In the genomic region with DNA sequence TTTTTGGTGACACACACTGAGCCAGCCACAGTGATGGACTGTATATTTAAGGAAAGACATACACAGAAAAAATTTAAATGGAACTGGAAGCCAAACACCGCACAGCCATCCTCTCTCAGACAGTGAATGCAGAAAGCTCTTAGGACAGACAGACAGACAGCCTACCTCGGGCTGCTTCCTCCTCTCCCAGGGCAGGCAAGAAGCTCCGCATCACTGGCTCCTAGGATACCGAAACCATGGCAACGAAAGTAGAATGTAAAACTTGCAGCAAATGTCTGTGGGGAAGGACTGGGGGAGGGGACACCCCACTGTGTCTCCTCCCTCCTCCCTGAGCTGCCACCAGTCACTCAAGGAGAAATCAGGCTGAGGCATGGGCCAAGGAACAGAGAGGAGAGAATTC, we compare ENCODE assay signal across 8 mouse cellular contexts. TPM values are rescaled to one million over a fixed set of nuclear protein-coding genes. Genes with fewer than 3 reads are reported as not detected.
DNase-seq lines count a peak whose midpoint lies in the region; ATAC-seq and TF ChIP-seq lines count a peak whose summit lies in the region.

No protein-coding gene starts in this region.

- no peak overlapping the region for H3K4me3 ChIP-seq in heart, embryonic 10.5 days
- no peak overlapping the region for H3K4me3 ChIP-seq in bone marrow, adult 2 months (replicated peaks; ENCODE audit: control insufficient read depth, low read depth, low read length)
- H3K4me3 ChIP-seq in midbrain, embryonic 14.5 days (replicated peaks; ENCODE audit: low read depth, low read length): no peak overlapping the region

- intact Hi-C loops in heart, postnatal 14 days (cut with DNase I): loop anchor here (5.0 kb wide), 1 partner anchor 85 kb away; no protein-coding TSS in a partner anchor

- no peak overlapping the region; the same call in 1 of the 2 replicates for H3K9ac ChIP-seq in midbrain, embryonic 14.5 days (replicated peaks; ENCODE audit: low read length)

- H3K9me3 ChIP-seq in heart, embryonic 10.5 days: no peaks in the 10 kb centered on the region
- no peaks in the 10 kb centered on the region for H3K9me3 ChIP-seq in midbrain, embryonic 14.5 days (ENCODE audit: control insufficient read depth, low read length)

- 67% methylated on average over 5 of the region's 5 CpGs for WGBS in heart, embryonic 10.5 days
- 28% methylated on average over 5 of the region's 5 CpGs for WGBS in bone marrow, adult 2 months
- 2% methylated on average over 5 of the region's 5 CpGs for WGBS in midbrain, embryonic 14.5 days

- ATAC-seq in midbrain, embryonic 14.5 days (ENCODE audit: low FRiP score, low TSS enrichment): peak; percentile 5; the same call in 1 of the 2 replicates

- no peak for TF ChIP-seq POLR2A in bone marrow, adult 2 months (IDR thresholded peaks at IDR 0.05; ENCODE audit: borderline replicate concordance, control insufficient read depth, low read depth, low read length)

- peaks cover 61% of the 10 kb centered on the region for H3K4me1 ChIP-seq in heart, embryonic 10.5 days
- peaks cover 31% of the 10 kb centered on the region for H3K4me1 ChIP-seq in bone marrow, adult 2 months (ENCODE audit: control insufficient read depth, insufficient read depth, low read length)
- peaks cover 58% of the 10 kb centered on the region for H3K4me1 ChIP-seq in midbrain, embryonic 14.5 days (ENCODE audit: control insufficient read depth, insufficient read depth, low read length)

- 0 out of 2 replicates have a peak, but pooled peaks cover 4% of the 10 kb centered on the region for H3K27me3 ChIP-seq in heart, embryonic 10.5 days (ENCODE audit: insufficient read depth, poor library complexity, severe bottlenecking)
- no peaks in the 10 kb centered on the region for H3K27me3 ChIP-seq in midbrain, embryonic 14.5 days (ENCODE audit: control insufficient read depth, insufficient read depth, low read length)

- peaks cover 59% of the 10 kb centered on the region for H3K36me3 ChIP-seq in heart, embryonic 10.5 days
- peaks cover 28% of the 10 kb centered on the region for H3K36me3 ChIP-seq in midbrain, embryonic 14.5 days (ENCODE audit: control insufficient read depth, insufficient read depth, low read length)

- DNase-seq in heart, embryonic 10.5 days (ENCODE audit: low spot score): no peak
- no peak for DNase-seq in heart, postnatal 14 days
- DNase-seq in frontal cortex, postnatal 25 days (ENCODE audit: low spot score in 2 of 2): peak; percentile 57 to 67
- peak; percentile 85 for DNase-seq in left cerebral cortex, adult 11 months (ENCODE audit: low spot score)
- peak; percentile 92 for DNase-seq in midbrain, embryonic 14.5 days
- peak; percentile 57 to 69 for DNase-seq in thymus, postnatal 36 days
- no peak for DNase-seq in urinary bladder, postnatal 4 days (ENCODE audit: low spot score in 2 of 2)

- peak overlapping the region; percentile 37 for H3K4me2 ChIP-seq in midbrain, embryonic 14.5 days (ENCODE audit: low read length)

- 0 out of 2 replicates have a peak overlapping the region, but pooled peaks have one; percentile 33 for H3K27ac ChIP-seq in heart, embryonic 10.5 days
- peak overlapping the region; percentile 92 for H3K27ac ChIP-seq in bone marrow, adult 2 months (ENCODE audit: control insufficient read depth, insufficient read depth, low read depth, low read length, poor library complexity)
- H3K27ac ChIP-seq in midbrain, embryonic 14.5 days (replicated peaks; ENCODE audit: low read depth, low read length): peak overlapping the region; percentile 99

- TF ChIP-seq CTCF in bone marrow, adult 2 months (IDR thresholded peaks at IDR 0.05; ENCODE audit: control insufficient read depth, insufficient read depth, low read length): no peak

RNA-seq across cellular contexts. Expression of gene Dnajb12, which starts 18.2 kb away (rescaled TPM):
- 28.8 and 32.0 TPM in 2 replicates for polyA plus RNA-seq in heart, embryonic 10.5 days (2016; fragmentation: Nextera tagmentation; extraction: Ambion mirVana)
- total RNA-seq in heart, postnatal 14 days (2021): 10 to 100 TPM; 34.7 to 35.7 TPM
- 15.4 and 20.5 TPM in 2 replicates for polyA plus RNA-seq in bone marrow, adult 2 months (2011; ENCODE audit: insufficient read depth, insufficient read length, low replicate concordance, missing spikeins)
- polyA plus RNA-seq in midbrain, embryonic 14.5 days (2014; fragmentation: Nextera tagmentation; extraction: Ambion mirVana): 15.9 and 20.5 TPM in 2 replicates

RNA-seq across cellular contexts. Expression of gene Ddit4, which starts 54.1 kb away (rescaled TPM):
- 17.6 and 32.8 TPM in 2 replicates for polyA plus RNA-seq in heart, embryonic 10.5 days (2016; fragmentation: Nextera tagmentation; extraction: Ambion mirVana)
- 100 to 1,000 TPM; 188 to 191 TPM for total RNA-seq in heart, postnatal 14 days (2021)
- polyA plus RNA-seq in bone marrow, adult 2 months (2011; ENCODE audit: insufficient read depth, insufficient read length, low replicate concordance, missing spikeins): 19.2 and 34.2 TPM in 2 replicates
- polyA plus RNA-seq in midbrain, embryonic 14.5 days (2014; fragmentation: Nextera tagmentation; extraction: Ambion mirVana): 6.2 and 7.3 TPM in 2 replicates

Comparison
In these comparisons a context has a peak if more than half of its experiments do, and no peak if none do; other contexts are left out.
1. DNase-seq: peak in frontal cortex, postnatal 25 days (2 of 2), left cerebral cortex, adult 11 months (single experiment), midbrain, embryonic 14.5 days (single experiment) and thymus, postnatal 36 days (2 of 2); none in heart, embryonic 10.5 days (single experiment), heart, postnatal 14 days (0 of 2) and urinary bladder, postnatal 4 days (0 of 2).
2. H3K27ac ChIP-seq: peak in every context shown above with its lines; median percentile 99 in midbrain, embryonic 14.5 days; 92 in bone marrow, adult 2 months; 33 in heart, embryonic 10.5 days.